Mouse (Mus musculus) lung, adult 2 months (tissue): ENCODE measurements around the gene Afdn.

Experiments
- CTCF ChIP-seq: fragments of 200-500 bp; IDR thresholded peaks from 2 replicates; pipeline ENCODE4 v1.5.1; 2011; ENCODE audit warnings: mild to moderate bottlenecking, low read length, control low read depth; ENCODE audit not compliant: insufficient read depth
- POLR2A ChIP-seq: fragments of 200-500 bp; IDR thresholded peaks from 2 replicates; pipeline ENCODE4 v1.6.1; 2011; ENCODE audit warnings: low read depth, mild to moderate bottlenecking, control low read depth, low read length, borderline replicate concordance; ENCODE audit errors: extremely low read depth

DNA sequence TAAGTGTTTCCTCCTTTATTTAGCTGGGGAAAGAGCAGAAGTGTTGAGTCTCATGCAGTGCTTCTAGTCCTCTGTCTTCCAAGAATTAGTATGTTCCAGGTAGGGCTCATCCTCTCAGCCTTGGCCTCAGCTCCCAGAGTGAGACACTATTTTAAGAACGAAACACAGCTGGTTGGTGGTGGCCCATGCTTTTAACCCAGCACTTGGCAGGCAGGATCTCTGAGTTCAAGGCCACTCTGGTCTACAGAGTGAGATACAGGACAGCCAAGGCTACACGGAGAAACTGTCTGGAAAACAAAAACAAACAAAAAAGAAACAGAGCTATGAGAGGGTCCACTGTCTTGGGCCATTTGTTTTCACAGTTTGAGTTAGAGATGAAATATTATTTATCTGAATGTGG is 17.3 kb downstream of the Afdn start:
- no peak for TF ChIP-seq CTCF
- no peak for TF ChIP-seq POLR2A
